Mouse (Mus musculus) midbrain, embryonic 14.5 days (tissue): ENCODE data around the gene Skap1. TPM values are rescaled to one million over a fixed set of nuclear protein-coding genes. Genes with fewer than 3 reads are reported as not detected.
A peak's percentile ranks its signal among the peaks of the same experiment; 100 is the strongest.

Experiments used
- ATAC-seq: fragments of 200-750 bp; cut with Nextera tagmentation; 2 replicates; pipeline ENCODE4 v1.8.0; 2017; ENCODE audit warnings: moderate number of reproducible peaks, moderate library complexity; ENCODE audit not compliant: low FRiP score, low TSS enrichment
- DNase-seq: peaks from one replicate; pipeline ENCODE4 v3.0.0-alpha.2; 2015
- H3K27ac ChIP-seq: fragments of 300-500 bp; sonication (generic); replicated peaks from 2 replicates; pipeline ENCODE4 v1.5.1; 2014; ENCODE audit warnings: mild to moderate bottlenecking, low read depth, low read length, moderate library complexity
- H3K27me3 ChIP-seq: fragments of 300-500 bp; sonication (generic); 2 replicates; pipeline ENCODE4 v1.6.1; 2014; ENCODE audit warnings: low read length, control low read depth, mixed read lengths; ENCODE audit not compliant: control insufficient read depth, insufficient read depth
- H3K36me3 ChIP-seq: fragments of 300-500 bp; sonication (generic); 2 replicates; pipeline ENCODE4 v1.6.1; 2014; ENCODE audit warnings: low read length, control low read depth; ENCODE audit not compliant: control insufficient read depth, insufficient read depth
- H3K4me1 ChIP-seq: fragments of 300-500 bp; sonication (generic); 2 replicates; pipeline ENCODE4 v1.6.1; 2014; ENCODE audit warnings: mild to moderate bottlenecking, antibody characterized with exemption, low read length, control low read depth; ENCODE audit not compliant: control insufficient read depth, insufficient read depth
- H3K4me2 ChIP-seq: fragments of 300-500 bp; sonication (generic); 2 replicates; pipeline ENCODE4 v1.6.1; 2014; ENCODE audit warnings: mild to moderate bottlenecking, low read length, moderate library complexity
- H3K4me3 ChIP-seq: fragments of 300-500 bp; sonication (generic); replicated peaks from 2 replicates; pipeline ENCODE4 v1.5.1; 2014; ENCODE audit warnings: low read depth, low read length
- H3K9ac ChIP-seq: fragments of 300-500 bp; sonication (generic); replicated peaks from 2 replicates; pipeline ENCODE4 v1.6.1; 2014; ENCODE audit warnings: mild to moderate bottlenecking, low read length, moderate library complexity
- H3K9me3 ChIP-seq: fragments of 300-500 bp; sonication (generic); 2 replicates; pipeline ENCODE4 v1.6.1; 2016; ENCODE audit warnings: low read length, control low read depth, mixed read lengths; ENCODE audit not compliant: control insufficient read depth
- WGBS: fragments of 180-500 bp; shearing (Covaris S2); extraction: QIAGEN DNeasy Blood & Tissue Kit; methylation state at CpG from one replicate; pipeline ENCODE4 v1.1.7; 2014; 5-methylcytosine and 5-hydroxymethylcytosine counted together
- polyA plus RNA-seq: library from polyadenylated mRNA; unstranded; fragments of >200 nt; fragmentation: Nextera tagmentation; extraction: Ambion mirVana; gene quantifications from 2 replicates; pipeline ENCODE4 v1.2.1, GENCODE M21; 2014

The Skap1 gene
- polyA plus RNA-seq, 1 experiment from 2014 or later = 2.9 TPM

DNA sequence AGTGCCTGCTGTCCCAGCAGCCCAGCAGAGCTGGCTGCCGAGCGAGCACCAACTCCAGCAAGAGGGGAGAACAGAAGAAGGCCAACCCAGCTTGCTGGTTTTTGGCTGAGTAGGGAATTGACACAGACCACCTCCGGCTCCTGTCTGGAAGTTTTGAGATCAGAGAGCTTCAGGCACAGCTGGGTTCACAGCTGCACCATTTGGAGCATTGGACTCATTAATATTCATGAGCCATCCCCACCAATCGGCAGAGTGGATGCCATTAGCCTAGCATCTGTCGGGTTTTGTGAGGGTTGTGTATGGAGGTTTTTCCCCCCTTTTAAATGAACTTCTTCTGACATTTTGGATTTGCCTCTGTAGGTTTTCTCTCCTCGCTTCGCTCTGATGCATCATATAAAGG, 302.7 kb downstream of the Skap1 start:
- no peak overlapping the region for H3K4me3 ChIP-seq
- DNase-seq = peak; percentile 75
- H3K27me3 ChIP-seq = no peaks in the 10 kb centered on the region
- H3K27ac ChIP-seq = peak overlapping the region; percentile 62
- H3K4me2 ChIP-seq = no peak overlapping the region
- WGBS = 10% methylated on average over 7 of the region's 7 CpGs
- no peak overlapping the region for H3K9ac ChIP-seq
- peaks cover 20% of the 10 kb centered on the region; the same call in 1 of the 2 replicates for H3K4me1 ChIP-seq
- peak; percentile 70; the same call in 1 of the 2 replicates for ATAC-seq
- peaks cover 45% of the 10 kb centered on the region for H3K36me3 ChIP-seq
- H3K9me3 ChIP-seq = no peaks in the 10 kb centered on the region

DNA sequence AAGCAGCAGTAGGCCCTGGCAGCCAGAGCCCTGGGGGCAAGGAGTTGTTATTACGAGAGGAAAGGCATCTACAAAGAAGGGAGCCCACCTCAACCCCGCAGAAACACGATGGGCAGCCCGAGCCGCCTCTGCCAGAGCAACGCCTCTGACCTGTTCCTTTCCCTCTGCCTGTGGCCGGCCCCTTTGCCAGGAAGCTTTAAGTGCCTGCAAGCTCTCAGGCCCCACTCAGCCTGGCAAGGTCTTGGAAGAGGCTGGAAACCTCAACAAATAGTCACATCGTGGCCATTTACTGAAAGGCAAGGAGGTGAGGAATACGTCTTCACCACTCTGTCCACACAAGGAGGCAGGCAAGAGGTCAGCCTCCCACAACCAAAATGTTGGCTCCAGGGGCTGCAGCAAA, 303.8 kb downstream of the Skap1 start:
- Histone ChIP-seq H3K9me3 (no peaks in the 10 kb centered on the region), H3K9ac (no peak overlapping the region; the same call in 1 of the 2 replicates), H3K4me2 (no peak overlapping the region), H3K27ac (peak overlapping the region; percentile 39; the same call in 1 of the 2 replicates), H3K4me3 (no peak overlapping the region), H3K4me1 (peaks cover 20% of the 10 kb centered on the region; the same call in 1 of the 2 replicates), H3K27me3 (no peaks in the 10 kb centered on the region), H3K36me3 (peaks cover 56% of the 10 kb centered on the region)
- WGBS = 70% methylated on average over 9 of the region's 9 CpGs
- no peak for ATAC-seq
- DNase-seq = no peak

DNA sequence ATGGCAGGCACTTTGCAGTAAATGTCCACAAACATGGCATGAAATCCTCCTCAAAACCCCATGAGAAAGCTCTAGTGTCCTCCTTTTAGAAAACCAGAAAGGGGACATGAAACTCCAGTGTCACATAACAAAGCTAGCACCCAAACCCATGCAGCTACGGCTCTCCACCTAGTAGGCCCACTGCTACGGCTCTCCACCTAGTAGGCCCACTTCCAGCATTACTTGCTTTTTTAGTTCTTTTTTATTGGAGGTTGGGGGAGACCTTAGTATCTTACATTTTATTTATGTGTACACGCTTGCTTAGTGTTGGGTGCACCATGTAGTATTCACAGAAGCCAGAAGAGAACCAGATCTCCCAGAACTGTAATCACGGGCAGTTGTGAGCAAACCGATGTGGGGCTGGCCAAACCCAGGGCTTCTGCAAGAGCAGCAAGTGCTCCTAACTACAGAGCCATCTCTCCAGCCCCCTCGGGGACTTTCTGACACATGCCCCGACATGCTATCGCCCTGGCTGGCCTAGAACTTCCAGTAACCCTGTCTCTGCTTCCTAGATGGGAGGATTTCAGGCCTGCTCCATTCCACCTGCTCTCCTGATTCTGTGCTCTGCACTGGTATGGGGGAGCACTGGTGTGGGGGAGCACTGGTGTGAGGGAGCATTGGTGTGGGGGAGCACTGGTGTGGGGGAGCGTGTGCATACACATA, 307.0 kb downstream of the Skap1 start:
- H3K4me3 ChIP-seq = no peak overlapping the region
- DNase-seq (no peak), ATAC-seq (no peak)
- peaks cover 64% of the 10 kb centered on the region for H3K36me3 ChIP-seq
- no peak overlapping the region for H3K27ac ChIP-seq
- 97% methylated on average over 9 of the region's 9 CpGs for WGBS
- H3K4me1 ChIP-seq = peaks cover 15% of the 10 kb centered on the region
- H3K9me3 ChIP-seq = no peaks in the 10 kb centered on the region
- no peak overlapping the region for H3K9ac ChIP-seq
- no peaks in the 10 kb centered on the region for H3K27me3 ChIP-seq
- H3K4me2 ChIP-seq = no peak overlapping the region

DNA sequence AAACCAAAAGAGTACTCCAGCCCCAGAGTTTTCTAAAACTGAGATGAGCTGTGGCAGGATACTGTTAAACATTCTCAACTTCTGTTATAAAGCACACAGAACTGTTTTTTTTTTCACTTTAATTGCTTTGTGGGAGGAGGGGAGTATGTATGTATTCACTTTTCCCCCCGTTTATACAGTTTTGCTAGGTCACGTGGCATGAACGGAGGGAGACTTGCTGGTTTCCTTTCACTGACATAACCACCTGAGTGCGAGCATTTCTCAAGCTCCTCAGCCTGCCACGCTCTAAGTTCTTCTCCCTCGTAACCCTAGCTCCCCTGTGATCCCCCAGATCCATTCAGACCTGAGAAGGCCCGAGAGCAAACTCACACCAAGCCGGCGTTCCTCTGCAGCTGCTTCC, 308.0 kb downstream of the Skap1 start:
- H3K4me3 ChIP-seq = no peak overlapping the region
- peaks cover 15% of the 10 kb centered on the region for H3K4me1 ChIP-seq
- H3K27ac ChIP-seq = no peak overlapping the region
- DNase-seq (no peak), ATAC-seq (no peak)
- H3K27me3 ChIP-seq = no peaks in the 10 kb centered on the region
- H3K36me3 ChIP-seq = peaks cover 64% of the 10 kb centered on the region
- H3K9me3 ChIP-seq = no peaks in the 10 kb centered on the region
- 92% methylated on average over 9 of the region's 9 CpGs for WGBS
- no peak overlapping the region for H3K9ac ChIP-seq
- H3K4me2 ChIP-seq = no peak overlapping the region

DNA sequence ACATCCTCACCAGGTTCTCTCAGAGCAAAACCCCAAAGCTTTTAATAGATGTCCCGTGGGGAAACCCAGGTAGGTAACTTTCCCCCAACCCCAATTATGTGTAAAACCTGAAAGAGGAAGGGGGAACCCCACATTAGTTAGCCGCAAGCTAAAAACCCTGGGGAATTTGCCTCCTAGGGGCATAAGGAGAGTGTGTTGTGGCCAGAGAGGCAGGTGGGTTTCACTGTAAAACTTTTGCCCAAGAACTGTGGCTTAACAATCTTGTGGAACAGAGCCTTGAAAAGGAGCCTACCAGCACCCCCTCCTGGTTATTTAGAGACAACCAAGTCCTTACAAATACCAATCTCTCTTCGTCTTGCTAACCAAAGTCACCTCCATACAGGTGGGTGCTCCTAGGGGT, 310.1 kb downstream of the Skap1 start:
- H3K9ac ChIP-seq = no peak overlapping the region
- WGBS = 82% methylated on average over 3 of the region's 3 CpGs
- no peaks in the 10 kb centered on the region for H3K9me3 ChIP-seq
- H3K27ac ChIP-seq = no peak overlapping the region
- H3K27me3 ChIP-seq = no peaks in the 10 kb centered on the region
- H3K4me3 ChIP-seq = no peak overlapping the region
- H3K36me3 ChIP-seq = peaks cover 45% of the 10 kb centered on the region
- H3K4me1 ChIP-seq = peaks cover 8% of the 10 kb centered on the region
- no peak for ATAC-seq
- DNase-seq = no peak
- H3K4me2 ChIP-seq = 0 out of 2 replicates have a peak overlapping the region, but pooled peaks have one; percentile 82

DNA sequence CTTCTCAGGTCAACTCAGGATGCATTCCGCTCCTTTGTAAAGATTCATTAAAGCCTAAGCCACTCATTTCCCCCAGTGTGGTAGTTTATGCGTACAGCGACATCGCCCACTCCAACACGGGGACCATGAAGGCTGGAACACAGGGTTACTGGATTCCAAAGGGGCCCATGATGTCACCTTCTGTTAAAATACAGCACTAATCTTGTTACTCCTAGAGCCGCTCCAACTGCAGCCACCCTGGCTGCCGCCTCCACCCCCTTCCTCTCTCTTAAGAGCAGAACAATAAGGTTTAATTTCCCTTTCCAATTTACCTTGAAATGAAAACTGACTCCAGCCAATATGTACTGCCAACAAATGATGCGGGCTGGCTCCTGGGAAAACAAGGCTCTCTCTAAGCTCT, 310.7 kb downstream of the Skap1 start:
- Histone ChIP-seq H3K4me3 (no peak overlapping the region), H3K36me3 (peaks cover 40% of the 10 kb centered on the region), H3K4me1 (peaks cover 8% of the 10 kb centered on the region), H3K4me2 (0 out of 2 replicates have a peak overlapping the region, but pooled peaks have one; percentile 82), H3K9me3 (no peaks in the 10 kb centered on the region), H3K9ac (no peak overlapping the region), H3K27me3 (no peaks in the 10 kb centered on the region), H3K27ac (no peak overlapping the region)
- ATAC-seq (no peak), DNase-seq (no peak)
- 84% methylated on average over 8 of the region's 8 CpGs for WGBS

DNA sequence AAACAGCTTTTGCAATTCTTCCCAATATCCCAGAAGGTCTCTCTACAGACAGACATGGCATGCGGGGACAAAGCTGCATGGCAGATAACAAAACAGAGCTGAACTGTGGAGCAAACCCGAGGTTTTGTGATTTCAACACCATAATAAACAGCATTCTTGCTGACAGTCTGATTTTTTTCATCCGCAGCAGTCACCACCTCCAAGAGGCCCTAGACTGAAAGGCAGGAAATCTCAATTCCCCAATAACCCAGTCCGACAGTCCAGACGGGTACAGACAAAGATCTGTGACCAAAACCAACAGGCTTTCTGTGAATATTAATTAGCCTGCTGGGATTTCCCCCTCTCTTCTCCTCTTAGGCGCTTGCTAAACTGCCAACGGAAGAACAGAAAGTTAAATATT, 311.3 kb downstream of the Skap1 start:
- H3K4me3 ChIP-seq = no peak overlapping the region

DNA sequence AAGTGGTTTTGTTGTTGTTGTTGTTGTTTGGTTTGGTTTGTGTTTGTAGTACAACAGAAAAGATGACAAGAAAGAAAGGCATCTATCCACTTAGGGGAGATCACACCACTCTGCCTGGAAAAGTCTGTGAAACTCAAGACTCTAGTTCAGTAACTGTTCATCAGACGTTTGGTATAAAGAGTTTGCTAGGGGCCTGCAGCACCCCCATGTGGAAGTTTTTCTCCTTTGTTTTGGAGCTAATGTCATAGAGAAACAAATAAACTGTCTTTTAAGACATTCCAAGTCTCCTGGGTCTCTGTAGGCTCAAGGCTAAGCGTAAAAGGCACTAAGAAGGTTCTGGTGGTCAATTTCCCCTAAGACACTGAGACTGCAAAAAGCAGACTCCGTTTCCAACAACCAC, 311.7 kb downstream of the Skap1 start:
- Histone ChIP-seq H3K27ac (no peak overlapping the region), H3K9ac (no peak overlapping the region)
- no peak for ATAC-seq

More for the DNA sequence above, 311.3 kb downstream of the Skap1 start:
- Histone ChIP-seq H3K4me2 (peak overlapping the region; percentile 82; the same call in 1 of the 2 replicates), H3K9me3 (no peaks in the 10 kb centered on the region), H3K4me1 (peaks cover 8% of the 10 kb centered on the region), H3K36me3 (peaks cover 34% of the 10 kb centered on the region), H3K9ac (no peak overlapping the region), H3K27me3 (no peaks in the 10 kb centered on the region), H3K27ac (no peak overlapping the region)
- no peak for ATAC-seq
- WGBS = 70% methylated on average over 7 of the region's 7 CpGs
- no peak for DNase-seq

More for the DNA sequence above, 311.7 kb downstream of the Skap1 start:
- no peaks in the 10 kb centered on the region for H3K9me3 ChIP-seq
- H3K4me2 ChIP-seq = peak overlapping the region; percentile 82
- H3K4me3 ChIP-seq = peak overlapping the region; percentile 53; the same call in 1 of the 2 replicates
- peak; percentile 28 for DNase-seq
- peaks cover 8% of the 10 kb centered on the region for H3K4me1 ChIP-seq
- WGBS = 54% methylated on average over 3 of the region's 3 CpGs
- H3K36me3 ChIP-seq = peaks cover 30% of the 10 kb centered on the region
- H3K27me3 ChIP-seq = no peaks in the 10 kb centered on the region
